Mouse (Mus musculus): ENCODE results near the gene Tfeb. TPM values are rescaled to one million over a fixed set of nuclear protein-coding genes. Genes with fewer than 3 reads are reported as not detected.

Tfeb gene
- total RNA-seq, 2 experiments from 2014 or later = 6.5 to 7.5 TPM

GRCm38 (mm10) chr17:47783445-47784223 lies 46.8 kb downstream of the Tfeb start:
- no peak for ATAC-seq (replicated peaks; ENCODE audit: poor library complexity)

- peak; percentile 84 for ATAC-seq (replicated peaks; ENCODE audit: poor library complexity)
These were observed 47.6 kb downstream of the Tfeb start for GRCm38 (mm10) chr17:47784411-47784810.

- no peak for ATAC-seq (replicated peaks; ENCODE audit: poor library complexity)
These were observed 50.8 kb downstream of the Tfeb start for GRCm38 (mm10) chr17:47787632-47788031.

- no peak for ATAC-seq (replicated peaks; ENCODE audit: poor library complexity)
These were observed 51.5 kb downstream of the Tfeb start for GRCm38 (mm10) chr17:47788306-47788705.

- no peak for ATAC-seq (replicated peaks; ENCODE audit: poor library complexity)
These were observed 52.2 kb downstream of the Tfeb start for GRCm38 (mm10) chr17:47788996-47789395.

- peak; percentile 80 for ATAC-seq (replicated peaks; ENCODE audit: poor library complexity)
These were observed 55.5 kb downstream of the Tfeb start for GRCm38 (mm10) chr17:47792098-47792863.

GRCm38 (mm10) chr17:47793377-47793776 lies 56.5 kb downstream of the Tfeb start:
- peak; percentile 87 for ATAC-seq (replicated peaks; ENCODE audit: poor library complexity)

GRCm38 (mm10) chr17:47795446-47795845 lies 58.6 kb downstream of the Tfeb start:
- ATAC-seq (replicated peaks; ENCODE audit: poor library complexity) = peak; percentile 74

GRCm38 (mm10) chr17:47796156-47796816 lies 59.5 kb downstream of the Tfeb start:
- no peak for ATAC-seq (replicated peaks; ENCODE audit: poor library complexity)

GRCm38 (mm10) chr17:47796968-47797367 lies 60.1 kb downstream of the Tfeb start:
- ATAC-seq (replicated peaks; ENCODE audit: poor library complexity) = no peak

- ATAC-seq (replicated peaks; ENCODE audit: poor library complexity) = no peak
These were observed 60.6 kb downstream of the Tfeb start for GRCm38 (mm10) chr17:47797383-47797782.

- no peak for ATAC-seq (replicated peaks; ENCODE audit: poor library complexity)
These were observed 66.0 kb downstream of the Tfeb start for GRCm38 (mm10) chr17:47802806-47803205.

- no peak for ATAC-seq (replicated peaks; ENCODE audit: poor library complexity)
These were observed 66.8 kb downstream of the Tfeb start for GRCm38 (mm10) chr17:47803662-47804061.

- no peak for ATAC-seq (replicated peaks; ENCODE audit: poor library complexity)
These were observed 68.4 kb downstream of the Tfeb start for GRCm38 (mm10) chr17:47805047-47805835.

- no peak for ATAC-seq (replicated peaks; ENCODE audit: poor library complexity)
These were observed 69.4 kb downstream of the Tfeb start for GRCm38 (mm10) chr17:47806230-47806629.

- ATAC-seq (replicated peaks; ENCODE audit: poor library complexity) = no peak
These were observed 74.5 kb downstream of the Tfeb start for GRCm38 (mm10) chr17:47811265-47811800.

- ATAC-seq (replicated peaks; ENCODE audit: poor library complexity) = no peak
These were observed 75.4 kb downstream of the Tfeb start for GRCm38 (mm10) chr17:47812200-47812599.

- no peak for ATAC-seq (replicated peaks; ENCODE audit: poor library complexity)
These were observed 76.8 kb downstream of the Tfeb start for GRCm38 (mm10) chr17:47813616-47814015.

- ATAC-seq (replicated peaks; ENCODE audit: poor library complexity) = no peak
These were observed 77.7 kb downstream of the Tfeb start for GRCm38 (mm10) chr17:47814496-47814895.

GRCm38 (mm10) chr17:47815446-47815845 lies 78.6 kb downstream of the Tfeb start:
- no peak for ATAC-seq (replicated peaks; ENCODE audit: poor library complexity)

Measured in megakaryocyte progenitor cell, adult 5-6 weeks (primary cell).